Mouse (Mus musculus) CD8-positive naive resting alpha-beta T cell, adult 2 months (primary cell): ENCODE measurements at regions not wholly inside any gene's neighbourhood (a gene's known extent, or its start where the extent isn't known, plus 50 kb on each side); places are given as distances from the start of the nearest gene placed in this dataset.

Experiments used
- DNase-seq, 2 experiments: peaks; one replicate each; pipeline ENCODE4 v3.0.0; 2022; ENCODE audit warnings: low read depth in 2 of 2, low spot score in 2 of 2

GRCm38 (mm10) chr1:91677062-91677461 is 124.2 kb upstream of the Twist2 start:
- DNase-seq = no peak

- DNase-seq = no peak
Measured at GRCm38 (mm10) chr1:91678789-91679188, 122.5 kb upstream of the Twist2 start.

GRCm38 (mm10) chr1:91685031-91685430 is 116.2 kb upstream of the Twist2 start:
- DNase-seq = no peak

GRCm38 (mm10) chr1:91685789-91686188 is 115.5 kb upstream of the Twist2 start:
- DNase-seq = no peak

GRCm38 (mm10) chr1:91691601-91692000 is 109.7 kb upstream of the Twist2 start:
- no peak for DNase-seq

GRCm38 (mm10) chr1:91692709-91693460 is 108.4 kb upstream of the Twist2 start:
- DNase-seq = no peak

- DNase-seq = no peak
Measured at GRCm38 (mm10) chr1:91697053-91697452, 104.2 kb upstream of the Twist2 start.

- no peak for DNase-seq
Measured at GRCm38 (mm10) chr1:91701475-91701874, 99.8 kb upstream of the Twist2 start.

GRCm38 (mm10) chr1:91702021-91702420 is 99.2 kb upstream of the Twist2 start:
- DNase-seq = no peak

GRCm38 (mm10) chr1:91702737-91703136 is 98.5 kb upstream of the Twist2 start:
- no peak for DNase-seq

- no peak for DNase-seq
Measured at GRCm38 (mm10) chr1:91705451-91705850, 95.8 kb upstream of the Twist2 start.

- DNase-seq = no peak
Measured at GRCm38 (mm10) chr1:91708550-91709243, 92.6 kb upstream of the Twist2 start.

- DNase-seq = no peak
Measured at GRCm38 (mm10) chr1:91709244-91709600, 92.0 kb upstream of the Twist2 start.

GRCm38 (mm10) chr1:91713131-91713530 is 88.1 kb upstream of the Twist2 start:
- no peak for DNase-seq

GRCm38 (mm10) chr1:91714266-91714665 is 87.0 kb upstream of the Twist2 start:
- no peak for DNase-seq

- DNase-seq = no peak
Measured at GRCm38 (mm10) chr1:91715341-91715740, 85.9 kb upstream of the Twist2 start.

- no peak for DNase-seq
Measured at GRCm38 (mm10) chr1:91715791-91716190, 85.5 kb upstream of the Twist2 start.

GRCm38 (mm10) chr1:91716836-91717235 is 84.4 kb upstream of the Twist2 start:
- DNase-seq = no peak

- no peak for DNase-seq
Measured at GRCm38 (mm10) chr1:91717961-91718360, 83.3 kb upstream of the Twist2 start.

- no peak for DNase-seq
Measured at GRCm38 (mm10) chr1:91729246-91729645, 72.0 kb upstream of the Twist2 start.

GRCm38 (mm10) chr1:91730281-91730680 is 71.0 kb upstream of the Twist2 start:
- DNase-seq = no peak

GRCm38 (mm10) chr1:91731703-91732102 is 69.6 kb upstream of the Twist2 start:
- no peak for DNase-seq

- DNase-seq = no peak
Measured at GRCm38 (mm10) chr1:91732461-91732861, 68.8 kb upstream of the Twist2 start.
